Mouse (Mus musculus) stomach, postnatal 0 days (tissue): ENCODE measurements around the gene Mgat1.
"Not testable (repeated sequence)": the region's sequence is repeated elsewhere in the genome, so short reads cannot be mapped to it uniquely, and the experiment has no call there.

ENCODE experiments used
- CTCF ChIP-seq: IDR thresholded peaks from 2 replicates; pipeline ENCODE4 v1.5.1; 2016; ENCODE audit warnings: antibody characterized with exemption, low read depth, mild to moderate bottlenecking, moderate library complexity
- EP300 ChIP-seq: optimal IDR thresholded peaks from 2 replicates; pipeline ENCODE3; 2016; ENCODE audit warnings: antibody characterized with exemption

DNA sequence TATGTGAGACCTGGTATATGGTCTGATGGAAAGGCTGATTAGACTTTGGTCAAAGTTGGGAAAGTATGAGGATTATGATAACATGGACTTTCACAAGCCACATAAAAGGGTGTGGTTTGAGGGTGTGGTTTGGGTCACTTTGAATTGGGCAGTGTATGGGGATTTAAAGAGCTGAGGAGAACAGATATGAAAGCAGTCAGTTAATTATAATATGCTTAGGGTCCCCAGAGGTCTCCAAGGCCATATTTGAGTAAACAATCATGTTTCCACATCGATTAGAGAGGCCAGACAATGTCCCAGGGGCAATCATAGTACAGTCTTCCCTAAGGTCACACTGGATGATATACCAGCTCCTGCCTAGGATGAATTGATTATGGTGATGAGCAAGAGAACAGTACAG is 41.0 kb downstream of the Mgat1 start, which contains the start of gene Olfr1392:
- TF ChIP-seq CTCF, EP300: not testable (repeated sequence)
